Mouse (Mus musculus) left cerebral cortex, adult 2 months (tissue): ENCODE measurements around the gene Trim45. TPM values are rescaled to one million over a fixed set of nuclear protein-coding genes. Genes with fewer than 3 reads are reported as not detected.

Experiments used
- DNase-seq, 2 experiments: peaks; one replicate each; pipeline ENCODE4 v3.0.0; 2021 to 2022; ENCODE audit warnings: low spot score in 2 of 2, mixed read lengths in 1 of 2; ENCODE audit errors: extremely low spot score in 1 of 2
- H3K27ac ChIP-seq: fragments of 200-600 bp; 2 replicates; pipeline ENCODE4 v1.8.1; 2022
- H3K4me3 ChIP-seq: fragments of 200-600 bp; 2 replicates; pipeline ENCODE4 v1.8.1; 2022
- CTCF ChIP-seq: fragments of 200-600 bp; IDR thresholded peaks from 2 replicates; pipeline ENCODE4 v1.8.1; 2022; ENCODE audit warnings: antibody characterized with exemption, mild to moderate bottlenecking, moderate library complexity
- intact Hi-C: fragments of 180-260 bp; cut with DNase I; formaldehyde crosslinking; loops from one replicate; pipeline ENCODE4 v1.15.1; 2025
- total RNA-seq, 2 experiments: library from RNA; stranded (reverse); gene quantifications; 2 replicates each; pipeline ENCODE4 v1.2.3; 2021

Trim45 gene
- total RNA-seq, 2 experiments from 2014 or later, result 11.7 to 11.9 TPM

GRCm38 (mm10) chr3:100910621-100911020 is 11.4 kb upstream of the Trim45 start:
- no peak overlapping the region for H3K4me3 ChIP-seq
- no peak overlapping the region for H3K27ac ChIP-seq
- no peak for DNase-seq
- intact Hi-C loops, result loop anchor here (10.0 kb wide), 1 partner anchor 726 kb away; no protein-coding TSS in a partner anchor
- TF ChIP-seq CTCF, result no peak

GRCm38 (mm10) chr3:100911026-100911425 is 11.0 kb upstream of the Trim45 start:
- no peak for DNase-seq
- H3K4me3 ChIP-seq, result no peak overlapping the region
- intact Hi-C loops, result loop anchor here (10.0 kb wide), 1 partner anchor 726 kb away; no protein-coding TSS in a partner anchor
- TF ChIP-seq CTCF, result no peak
- no peak overlapping the region for H3K27ac ChIP-seq

- DNase-seq, result no peak
Observed at GRCm38 (mm10) chr3:100911498-100912213, 10.3 kb upstream of the Trim45 start.

GRCm38 (mm10) chr3:100916844-100917243 is 5.2 kb upstream of the Trim45 start:
- Histone ChIP-seq H3K27ac (no peak overlapping the region), H3K4me3 (no peak overlapping the region)
- intact Hi-C loops, result loop anchor here (10.0 kb wide), 1 partner anchor 732 kb away; no protein-coding TSS in a partner anchor
- DNase-seq, result no peak
- peak; percentile 72 for TF ChIP-seq CTCF

More at GRCm38 (mm10) chr3:100911498-100912213, 10.3 kb upstream of the Trim45 start:
- Histone ChIP-seq H3K4me3 (no peak overlapping the region), H3K27ac (no peak overlapping the region)
- no peak for TF ChIP-seq CTCF
- intact Hi-C loops, result loop anchor here (10.0 kb wide), 1 partner anchor 727 kb away; no protein-coding TSS in a partner anchor

- Histone ChIP-seq H3K4me3 (no peak overlapping the region), H3K27ac (no peak overlapping the region)
- intact Hi-C loops, result no loop called here
- TF ChIP-seq CTCF, result no peak
- no peak for DNase-seq
Observed at GRCm38 (mm10) chr3:100920611-100921140, 1.3 kb upstream of the Trim45 start.

- peak overlapping the region; percentile 63 for H3K4me3 ChIP-seq
- no peak for TF ChIP-seq CTCF
- no peak for DNase-seq
- intact Hi-C loops, result loop anchor here (2.0 kb wide), 1 partner anchor 240 kb away; no protein-coding TSS in a partner anchor
- H3K27ac ChIP-seq, result peak overlapping the region; percentile 93
Observed at GRCm38 (mm10) chr3:100922506-100923375, 739 bp downstream of the Trim45 start.

GRCm38 (mm10) chr3:100924065-100924732 is 2.2 kb downstream of the Trim45 start:
- DNase-seq, result no peak
- no peak overlapping the region for H3K27ac ChIP-seq
- H3K4me3 ChIP-seq, result no peak overlapping the region
- intact Hi-C loops, result no loop called here
- no peak for TF ChIP-seq CTCF

- Histone ChIP-seq H3K4me3 (no peak overlapping the region), H3K27ac (no peak overlapping the region)
- intact Hi-C loops, result no loop called here
- DNase-seq, result no peak
- no peak for TF ChIP-seq CTCF
Observed at GRCm38 (mm10) chr3:100925176-100925575, 3.2 kb downstream of the Trim45 start.

GRCm38 (mm10) chr3:100931332-100932076 is 9.5 kb downstream of the Trim45 start:
- Histone ChIP-seq H3K4me3 (no peak overlapping the region), H3K27ac (no peak overlapping the region)
- intact Hi-C loops, result no loop called here
- DNase-seq, result no peak
- TF ChIP-seq CTCF, result no peak

GRCm38 (mm10) chr3:100932077-100932944 is 10.3 kb downstream of the Trim45 start:
- peak; percentile 41 for TF ChIP-seq CTCF
- no peak for DNase-seq
- Histone ChIP-seq H3K4me3 (no peak overlapping the region), H3K27ac (no peak overlapping the region)
- intact Hi-C loops, result no loop called here
